Mouse (Mus musculus): ENCODE results near the gene Mrap. TPM values are rescaled to one million over a fixed set of nuclear protein-coding genes. Genes with fewer than 3 reads are reported as not detected.

The Mrap gene
- polyA plus RNA-seq, 1 experiment from 2014 or later: 0.49 TPM

DNA sequence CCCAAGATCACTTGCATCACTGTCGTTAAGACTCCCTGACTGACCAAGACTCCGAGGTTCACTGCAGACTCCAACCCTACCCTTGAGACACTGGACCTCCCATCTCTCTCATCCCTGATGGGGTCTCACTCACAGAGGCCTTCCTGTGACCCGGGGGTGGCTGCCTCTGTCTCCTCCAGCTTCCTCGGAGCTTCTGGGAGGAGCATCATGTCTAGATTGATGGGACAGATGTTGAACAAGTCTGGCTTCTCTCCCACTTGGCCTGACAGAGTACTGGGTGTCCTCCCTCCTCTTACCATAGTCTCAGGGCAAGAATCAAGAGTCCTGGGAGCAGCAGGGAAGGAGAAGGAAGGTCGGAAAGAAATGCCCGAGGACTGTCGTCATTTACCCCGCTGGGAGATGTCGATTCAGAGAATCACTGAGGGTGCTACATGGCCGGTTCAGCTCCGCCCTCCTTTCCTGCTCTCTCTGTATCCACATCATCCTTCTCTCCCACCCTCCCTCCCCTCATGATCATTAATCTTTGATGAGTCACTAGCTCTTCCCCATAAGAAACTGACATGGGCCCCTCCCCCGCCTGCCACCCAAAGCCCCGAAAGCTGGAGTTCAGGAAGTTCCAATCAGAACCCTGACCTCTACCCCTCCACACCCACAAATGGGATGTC lies 33.7 kb upstream of the Mrap start:
- Histone ChIP-seq H3K9ac (ENCODE audit: low read length) (no peak overlapping the region), H3K27ac (ENCODE audit: low read depth, low read length) (no peak overlapping the region), H3K4me2 (no peak overlapping the region), H3K9me3 (ENCODE audit: control insufficient read depth, low read length) (no peaks in the 10 kb centered on the region), H3K36me3 (ENCODE audit: control insufficient read depth, insufficient read depth, low read length) (no peaks in the 10 kb centered on the region), H3K4me1 (ENCODE audit: control insufficient read depth, insufficient read depth, low read length) (peaks cover 3% of the 10 kb centered on the region), H3K4me3 (ENCODE audit: low read depth, low read length) (no peak overlapping the region), H3K27me3 (ENCODE audit: control insufficient read depth, insufficient read depth, low read length) (no peaks in the 10 kb centered on the region)
- ATAC-seq (ENCODE audit: low FRiP score): no peak
- WGBS: 86% methylated on average over 13 of the region's 13 CpGs
- peak; percentile 79 for DNase-seq (ENCODE audit: low spot score, missing footprints)

DNA sequence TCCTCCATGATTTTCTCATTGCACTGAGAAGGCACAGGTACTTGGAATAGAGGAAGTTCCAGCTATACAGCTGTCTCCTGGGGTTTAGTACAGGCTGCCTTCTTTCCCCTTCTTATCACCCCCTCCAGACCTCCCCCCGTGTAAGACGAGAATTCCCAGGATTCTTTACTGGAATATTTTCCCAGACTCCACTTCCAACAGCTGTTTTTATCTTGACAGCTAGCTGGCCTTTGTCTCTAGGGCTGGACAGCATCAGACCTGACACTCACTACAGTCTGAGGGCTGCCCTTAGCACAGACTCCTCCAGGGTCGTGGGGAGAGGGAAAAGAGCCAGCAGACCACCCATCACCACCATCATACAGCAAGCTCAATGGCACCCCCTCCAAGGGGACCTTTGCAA lies 31.7 kb upstream of the Mrap start:
- H3K9me3 ChIP-seq (ENCODE audit: control insufficient read depth, low read length): no peaks in the 10 kb centered on the region
- no peak overlapping the region for H3K4me3 ChIP-seq (ENCODE audit: low read depth, low read length)
- peaks cover 9% of the 10 kb centered on the region for H3K4me1 ChIP-seq (ENCODE audit: control insufficient read depth, insufficient read depth, low read length)
- no peak for DNase-seq (ENCODE audit: low spot score, missing footprints)
- 69% methylated on average over 3 of the region's 3 CpGs for WGBS
- H3K4me2 ChIP-seq: no peak overlapping the region
- H3K27ac ChIP-seq (ENCODE audit: low read depth, low read length): no peak overlapping the region
- no peak overlapping the region for H3K9ac ChIP-seq (ENCODE audit: low read length)
- no peaks in the 10 kb centered on the region for H3K27me3 ChIP-seq (ENCODE audit: control insufficient read depth, insufficient read depth, low read length)
- ATAC-seq (ENCODE audit: low FRiP score): no peak
- no peaks in the 10 kb centered on the region for H3K36me3 ChIP-seq (ENCODE audit: control insufficient read depth, insufficient read depth, low read length)

DNA sequence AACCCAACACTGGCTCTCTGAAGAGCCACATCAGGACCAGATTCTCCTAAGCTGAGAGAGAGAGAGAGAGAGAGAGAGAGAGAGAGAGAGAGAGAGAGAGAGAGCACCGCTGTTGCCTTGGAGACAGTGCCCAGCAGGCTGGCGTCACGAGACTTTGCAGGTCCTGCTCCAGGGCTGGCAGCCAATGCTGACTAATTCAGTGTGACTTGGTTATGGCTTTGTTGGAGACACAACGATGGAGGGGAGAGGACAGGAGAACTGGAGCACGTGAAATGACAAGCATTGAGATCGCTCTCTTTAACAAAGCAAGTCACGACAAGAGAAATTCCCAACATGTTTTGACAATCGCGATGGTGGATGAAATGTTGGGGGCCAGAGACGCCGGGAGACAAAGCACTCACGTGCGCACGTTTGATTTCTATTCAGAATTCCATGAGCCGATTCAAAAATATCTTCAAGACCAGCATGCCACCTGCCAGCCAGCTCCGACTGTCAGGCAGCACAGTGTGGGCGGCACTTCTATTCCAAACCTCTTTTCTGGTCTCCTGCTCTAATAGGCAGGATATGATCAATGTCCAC lies 28.2 kb upstream of the Mrap start:
- Histone ChIP-seq H3K4me1 (ENCODE audit: control insufficient read depth, insufficient read depth, low read length) (peaks cover 12% of the 10 kb centered on the region), H3K9ac (ENCODE audit: low read length) (0 out of 2 replicates have a peak overlapping the region, but pooled peaks have one; percentile 9), H3K4me2 (peak overlapping the region; percentile 24; the same call in 1 of the 2 replicates), H3K27me3 (ENCODE audit: control insufficient read depth, insufficient read depth, low read length) (no peaks in the 10 kb centered on the region; the same call in 1 of the 2 replicates), H3K4me3 (ENCODE audit: low read depth, low read length) (no peak overlapping the region), H3K36me3 (ENCODE audit: control insufficient read depth, insufficient read depth, low read length) (no peaks in the 10 kb centered on the region), H3K27ac (ENCODE audit: low read depth, low read length) (no peak overlapping the region), H3K9me3 (ENCODE audit: control insufficient read depth, low read length) (no peaks in the 10 kb centered on the region)
- WGBS: 35% methylated on average over 17 of the region's 17 CpGs
- DNase-seq (ENCODE audit: low spot score, missing footprints) (peak; percentile 91), ATAC-seq (ENCODE audit: low FRiP score) (peak; percentile 88)

DNA sequence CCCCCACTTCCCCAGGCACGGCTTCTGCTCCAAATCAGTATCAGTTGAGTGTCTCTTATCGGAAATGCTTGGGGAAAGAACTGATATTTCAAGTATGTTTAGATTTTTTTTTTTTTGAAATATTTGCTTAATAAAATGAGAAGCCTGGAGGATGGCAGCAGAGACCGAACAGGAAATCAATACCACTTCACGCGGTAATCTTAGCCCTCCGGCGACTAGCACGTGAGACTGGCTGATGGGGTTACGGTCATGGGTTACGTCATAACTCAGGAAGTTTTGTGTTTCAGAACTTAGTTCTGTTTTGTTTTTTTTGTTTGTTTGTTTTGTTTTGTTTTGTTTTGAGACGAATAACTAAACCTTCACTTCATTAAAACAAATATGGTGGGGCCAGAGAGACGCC lies 27.7 kb upstream of the Mrap start:
- Histone ChIP-seq H3K4me3 (ENCODE audit: low read depth, low read length) (no peak overlapping the region), H3K4me2 (peak overlapping the region; percentile 24; the same call in 1 of the 2 replicates), H3K27ac (ENCODE audit: low read depth, low read length) (no peak overlapping the region), H3K9ac (ENCODE audit: low read length) (0 out of 2 replicates have a peak overlapping the region, but pooled peaks have one; percentile 9), H3K27me3 (ENCODE audit: control insufficient read depth, insufficient read depth, low read length) (no peaks in the 10 kb centered on the region; the same call in 1 of the 2 replicates), H3K4me1 (ENCODE audit: control insufficient read depth, insufficient read depth, low read length) (peaks cover 12% of the 10 kb centered on the region), H3K36me3 (ENCODE audit: control insufficient read depth, insufficient read depth, low read length) (no peaks in the 10 kb centered on the region), H3K9me3 (ENCODE audit: control insufficient read depth, low read length) (no peaks in the 10 kb centered on the region)
- DNase-seq (ENCODE audit: low spot score, missing footprints) (no peak), ATAC-seq (ENCODE audit: low FRiP score) (no peak)
- 75% methylated on average over 12 of the region's 12 CpGs for WGBS

DNA sequence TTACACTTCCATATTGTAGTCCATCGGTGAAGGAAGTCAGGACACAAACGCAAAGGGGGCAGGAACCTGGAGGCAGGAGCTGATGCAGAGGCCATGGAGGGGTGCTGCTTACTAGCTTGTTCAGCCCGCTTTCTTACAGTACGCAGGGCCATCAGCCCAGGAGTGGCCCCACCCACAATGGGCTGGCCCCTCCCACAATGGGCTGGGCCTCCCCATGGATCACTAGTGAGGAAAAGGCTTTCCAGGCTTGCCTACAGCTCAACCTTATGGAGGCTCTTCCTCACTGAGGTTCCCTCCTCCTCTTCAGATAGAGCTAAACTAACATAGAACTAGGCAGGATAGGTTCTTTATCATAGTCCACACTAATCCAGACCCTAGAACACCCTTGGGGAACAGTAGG lies 14.0 kb upstream of the Mrap start:
- no peak overlapping the region for H3K27ac ChIP-seq (ENCODE audit: low read depth, low read length)
- WGBS: 93% methylated on average over 4 of the region's 4 CpGs
- ATAC-seq (ENCODE audit: low FRiP score) (no peak), DNase-seq (ENCODE audit: low spot score, missing footprints) (no peak)
- no peaks in the 10 kb centered on the region for H3K9me3 ChIP-seq (ENCODE audit: control insufficient read depth, low read length)
- peaks cover 10% of the 10 kb centered on the region; the same call in 1 of the 2 replicates for H3K36me3 ChIP-seq (ENCODE audit: control insufficient read depth, insufficient read depth, low read length)
- H3K4me1 ChIP-seq (ENCODE audit: control insufficient read depth, insufficient read depth, low read length): peaks cover 7% of the 10 kb centered on the region
- H3K4me3 ChIP-seq (ENCODE audit: low read depth, low read length): no peak overlapping the region
- H3K27me3 ChIP-seq (ENCODE audit: control insufficient read depth, insufficient read depth, low read length): no peaks in the 10 kb centered on the region
- H3K4me2 ChIP-seq: no peak overlapping the region
- H3K9ac ChIP-seq (ENCODE audit: low read length): no peak overlapping the region

DNA sequence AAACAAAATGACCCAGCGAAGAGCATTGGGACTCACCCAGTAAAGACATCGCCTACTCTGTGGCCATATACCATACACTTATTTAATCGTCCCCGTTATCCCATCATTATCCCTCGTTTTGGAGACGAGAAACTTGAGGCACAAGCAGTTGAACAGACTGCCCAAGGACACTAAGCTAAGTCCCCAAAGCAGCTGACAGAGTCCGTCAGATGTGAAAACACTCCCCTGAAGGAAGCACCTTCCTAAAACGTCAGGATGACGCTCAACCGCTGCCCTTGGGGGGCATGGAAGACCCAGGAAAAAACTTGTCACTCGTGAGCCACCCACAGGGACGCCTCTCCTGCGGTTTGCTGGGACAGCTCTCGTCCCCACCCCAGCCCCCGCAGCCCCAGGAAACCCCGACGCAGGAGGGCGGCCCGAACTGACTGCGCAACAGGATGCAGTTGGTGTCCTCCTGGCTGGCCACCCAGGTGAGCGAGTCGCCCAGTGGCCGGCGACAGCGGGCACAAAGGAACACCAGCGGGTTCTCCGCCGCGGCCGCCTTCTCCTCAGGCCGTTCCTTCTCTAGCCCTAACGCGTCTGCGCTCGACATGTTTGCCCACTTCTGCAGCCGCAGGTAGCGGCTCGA lies 11.3 kb upstream of the Mrap start:
- no peak overlapping the region for H3K27ac ChIP-seq (ENCODE audit: low read depth, low read length)
- H3K4me3 ChIP-seq (ENCODE audit: low read depth, low read length): peak overlapping the region; percentile 90
- ATAC-seq (ENCODE audit: low FRiP score) (peak; percentile 61; the same call in 1 of the 2 replicates), DNase-seq (ENCODE audit: low spot score, missing footprints) (peak; percentile 89)
- peak overlapping the region; percentile 75 for H3K4me2 ChIP-seq
- peak overlapping the region; percentile 85 for H3K9ac ChIP-seq (ENCODE audit: low read length)
- peaks cover 3% of the 10 kb centered on the region; the same call in 1 of the 2 replicates for H3K9me3 ChIP-seq (ENCODE audit: control insufficient read depth, low read length)
- H3K27me3 ChIP-seq (ENCODE audit: control insufficient read depth, insufficient read depth, low read length): no peaks in the 10 kb centered on the region
- H3K4me1 ChIP-seq (ENCODE audit: control insufficient read depth, insufficient read depth, low read length): peaks cover 7% of the 10 kb centered on the region
- peaks cover 5% of the 10 kb centered on the region; the same call in 1 of the 2 replicates for H3K36me3 ChIP-seq (ENCODE audit: control insufficient read depth, insufficient read depth, low read length)
- 7% methylated on average over 38 of the region's 38 CpGs for WGBS

DNA sequence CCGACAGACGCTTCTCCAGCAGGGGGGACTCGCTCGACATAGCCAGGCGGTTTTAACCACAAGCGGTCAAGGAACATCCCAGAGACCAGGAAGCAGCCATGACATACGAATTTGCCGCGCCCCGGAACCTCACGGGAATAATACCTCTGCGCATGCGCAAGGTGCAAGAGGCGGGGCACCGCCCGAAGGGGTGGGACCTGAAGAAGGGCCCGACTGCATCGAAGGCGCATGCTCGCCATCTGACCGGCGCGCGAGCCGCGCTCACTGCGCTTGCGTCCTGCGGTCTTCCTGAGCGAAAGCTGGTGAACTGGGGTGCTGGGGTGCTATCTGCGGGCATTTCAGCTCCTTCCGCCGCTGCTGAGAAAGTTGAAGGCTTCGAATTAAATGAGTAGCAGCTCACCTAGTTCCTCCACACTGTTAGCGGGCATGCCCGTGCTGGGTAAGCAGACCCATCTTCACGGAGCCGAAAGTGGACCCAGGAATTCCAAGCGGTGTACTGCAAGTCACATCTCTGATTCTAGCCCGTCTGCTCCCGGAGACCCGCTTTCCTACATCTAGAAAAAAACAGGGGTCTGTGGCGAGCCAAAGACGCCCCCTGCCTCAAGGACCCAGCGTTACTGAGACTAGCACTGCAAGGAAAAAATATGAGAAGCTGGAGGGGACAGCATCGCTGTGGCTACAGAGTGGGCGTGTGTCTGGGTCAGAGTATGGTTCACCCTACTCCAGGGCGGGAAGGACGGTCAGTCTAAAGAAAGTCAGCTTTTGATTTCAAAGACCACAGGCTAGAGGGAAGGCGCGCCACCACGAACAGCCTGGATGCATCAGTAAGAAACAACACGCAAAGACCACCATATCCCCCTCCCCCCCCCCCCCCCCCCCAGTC lies 10.5 kb upstream of the Mrap start, which contains the start of gene Mis18a:
TSS of gene Mis18a (minus strand) at position 172 of the 883 bp plus-strand sequence.
- 2% methylated on average over 53 of the region's 53 CpGs for WGBS
- H3K9ac ChIP-seq (ENCODE audit: low read length): peak within 1 kb of the TSS; percentile 85

DNA sequence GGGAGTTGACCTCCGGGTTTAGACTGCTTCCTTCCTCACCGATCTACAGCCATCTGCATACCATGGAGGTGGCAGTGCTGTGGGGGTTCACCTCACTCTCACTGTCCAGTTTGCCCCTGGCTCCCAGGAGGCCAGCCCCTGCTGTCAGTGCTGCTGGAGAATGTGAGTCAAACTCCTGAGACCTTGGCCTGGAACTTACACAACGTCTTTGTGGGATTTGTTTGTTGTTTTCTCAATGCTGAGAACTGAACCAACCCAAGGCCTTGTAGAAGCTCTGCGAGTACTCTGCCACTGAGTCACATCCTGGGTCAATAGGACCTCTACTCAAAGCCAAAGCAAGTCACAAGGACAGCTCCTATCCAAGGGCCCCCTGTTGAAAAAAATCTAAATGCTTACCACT lies 2.4 kb upstream of the Mrap start:
- Histone ChIP-seq H3K27ac (ENCODE audit: low read depth, low read length) (no peak overlapping the region), H3K9me3 (ENCODE audit: control insufficient read depth, low read length) (peaks cover 3% of the 10 kb centered on the region; the same call in 1 of the 2 replicates), H3K4me1 (ENCODE audit: control insufficient read depth, insufficient read depth, low read length) (no peaks in the 10 kb centered on the region), H3K4me2 (no peak overlapping the region), H3K36me3 (ENCODE audit: control insufficient read depth, insufficient read depth, low read length) (no peaks in the 10 kb centered on the region), H3K9ac (ENCODE audit: low read length) (no peak overlapping the region), H3K27me3 (ENCODE audit: control insufficient read depth, insufficient read depth, low read length) (no peaks in the 10 kb centered on the region), H3K4me3 (ENCODE audit: low read depth, low read length) (no peak overlapping the region)
- 78% methylated on average over 4 of the region's 4 CpGs for WGBS
- DNase-seq (ENCODE audit: low spot score, missing footprints) (no peak), ATAC-seq (ENCODE audit: low FRiP score) (no peak)

More for the DNA sequence above, 10.5 kb upstream of the Mrap start, which contains the start of gene Mis18a:
- Histone ChIP-seq H3K27ac (ENCODE audit: low read depth, low read length) (no peak within 1 kb of the TSS; the same call in 1 of the 2 replicates), H3K4me3 (ENCODE audit: low read depth, low read length) (peak within 1 kb of the TSS; percentile 90), H3K4me1 (ENCODE audit: control insufficient read depth, insufficient read depth, low read length) (peaks cover 7% of the 10 kb centered on the region), H3K9me3 (ENCODE audit: control insufficient read depth, low read length) (peaks cover 3% of the 10 kb centered on the region; the same call in 1 of the 2 replicates), H3K36me3 (ENCODE audit: control insufficient read depth, insufficient read depth, low read length) (peaks cover 5% of the 10 kb centered on the region; the same call in 1 of the 2 replicates), H3K4me2 (peak within 1 kb of the TSS; percentile 75), H3K27me3 (ENCODE audit: control insufficient read depth, insufficient read depth, low read length) (no peaks in the 10 kb centered on the region)
- DNase-seq (ENCODE audit: low spot score, missing footprints) (peak; percentile 100), ATAC-seq (ENCODE audit: low FRiP score) (peak; percentile 96)
